Comparison of ENCODE assay signal across 9 mouse cellular contexts in genomic region chr10:79892451-79893118, GRCm38 (mm10). TPM values are rescaled to one million over a fixed set of nuclear protein-coding genes. Genes with fewer than 3 reads are reported as not detected.
DNase-seq lines count a peak whose midpoint lies in the region; ATAC-seq lines count a peak whose summit lies in the region.
"Not testable (repeated sequence)": the region's sequence is repeated elsewhere in the genome, so short reads cannot be mapped to it uniquely, and the experiment has no call there.
"Had no signal": no experiment of that assay in that cellular context is flagged by ENCODE, and none has a peak within 500 bp of the region (broad histone marks: within the 10 kb centered on the region; RNA-seq: fewer than 3 reads in every experiment).

No protein-coding gene starts in this region.

- intact Hi-C loops in gastrocnemius, postnatal 14 days (cut with DNase I; ENCODE audit: low total_unique reads), result loop anchor here (5.0 kb wide), 1 partner anchor 65 kb away; no protein-coding TSS in a partner anchor

- not testable (repeated sequence) for H3K4me3 ChIP-seq in intestine, embryonic 14.5 days (ENCODE audit: low read depth, low read length)

- ATAC-seq in intestine, embryonic 14.5 days (replicated peaks; ENCODE audit: low FRiP score, low TSS enrichment, low read depth), result not testable (repeated sequence)
- peak; percentile 89 for ATAC-seq in megakaryocyte progenitor cell, adult 5-6 weeks (replicated peaks; ENCODE audit: poor library complexity)

- not testable (repeated sequence) for H3K9ac ChIP-seq in intestine, embryonic 14.5 days (ENCODE audit: low read length)

- H3K36me3 ChIP-seq in intestine, embryonic 14.5 days (ENCODE audit: control insufficient read depth, insufficient read depth, low read length), result peaks cover 22% of the 10 kb centered on the region

- not testable (repeated sequence) for H3K27ac ChIP-seq in intestine, embryonic 14.5 days (ENCODE audit: low read depth)

- WGBS in intestine, embryonic 14.5 days, result 46% methylated on average over 22 of the region's 22 CpGs

- H3K4me2 ChIP-seq in intestine, embryonic 14.5 days (ENCODE audit: low read length), result not testable (repeated sequence)

- peak; percentile 93 for DNase-seq in ZHBTc4 (ENCODE audit: low read depth, low spot score)
- DNase-seq in cerebellum, postnatal 4 days (ENCODE audit: low spot score in 2 of 2), result peak; percentile 75 to 82
- DNase-seq in gastrocnemius, postnatal 14 days, result peak; percentile 71
- DNase-seq in intestine, embryonic 14.5 days (ENCODE audit: low spot score), result peak; percentile 93
- peak; percentile 58 to 72 for DNase-seq in left cerebral cortex, adult 8-10 months (ENCODE audit: low spot score in 2 of 2)
- peak; percentile 72 for DNase-seq in right cerebral cortex, postnatal 25 days
- peak; percentile 65 to 81 for DNase-seq in urinary bladder, postnatal 4 days (ENCODE audit: low spot score in 2 of 2)

- H3K27me3 ChIP-seq in intestine, embryonic 14.5 days (replicated peaks; ENCODE audit: control insufficient read depth, insufficient read depth, low read length), result not testable (repeated sequence)

- H3K4me1 ChIP-seq in intestine, embryonic 14.5 days (replicated peaks; ENCODE audit: control insufficient read depth, insufficient read depth, low read length), result not testable (repeated sequence)

- H3K9me3 ChIP-seq in intestine, embryonic 14.5 days (ENCODE audit: control insufficient read depth, low read length), result not testable (repeated sequence)

RNA-seq across cellular contexts. Expression of gene Cfd, which starts 1.9 kb away (rescaled TPM):
- 10 to 100 TPM in 1 of 2 experiments, 1 to 10 TPM in 1; 3.6 to 16.6 TPM for total RNA-seq in gastrocnemius, postnatal 14 days (2021)
- not detected in 2 replicates for polyA plus RNA-seq in intestine, embryonic 14.5 days (2014; fragmentation: Nextera tagmentation; extraction: Ambion mirVana)
- not detected for total RNA-seq in left cerebral cortex, adult 8-10 months (2022)
- 0.49 and 0.56 TPM in 2 replicates for total RNA-seq in megakaryocyte progenitor cell, adult 5-6 weeks (2015)
- total RNA-seq in megakaryocyte progenitor cell, adult 5-6 weeks (2017), result 1.2 TPM in 1 of 2 replicates, not detected in the other

RNA-seq across cellular contexts. Expression of gene Elane, which starts 6.5 kb away (rescaled TPM):
- not detected for total RNA-seq in gastrocnemius, postnatal 14 days (2021)
- 0.55 TPM in 1 of 2 replicates, not detected in the other for polyA plus RNA-seq in intestine, embryonic 14.5 days (2014; fragmentation: Nextera tagmentation; extraction: Ambion mirVana)
- total RNA-seq in left cerebral cortex, adult 8-10 months (2022), result not detected
- 6,143 and 8,228 TPM in 2 replicates for total RNA-seq in megakaryocyte progenitor cell, adult 5-6 weeks (2015)
- total RNA-seq in megakaryocyte progenitor cell, adult 5-6 weeks (2017), result 2,359 and 2,989 TPM in 2 replicates
- total RNA-seq: heart, postnatal 25 days had no signal

RNA-seq across cellular contexts. Expression of gene Med16, which starts 16.1 kb away (rescaled TPM):
- total RNA-seq in gastrocnemius, postnatal 14 days (2021), result 10 to 100 TPM; 37.7 to 38.1 TPM
- polyA plus RNA-seq in intestine, embryonic 14.5 days (2014; fragmentation: Nextera tagmentation; extraction: Ambion mirVana), result 42.0 and 46.3 TPM in 2 replicates
- total RNA-seq in left cerebral cortex, adult 8-10 months (2022), result 10 to 100 TPM; 51.9 to 68.0 (median 61.4) TPM
- 13.9 and 14.4 TPM in 2 replicates for total RNA-seq in megakaryocyte progenitor cell, adult 5-6 weeks (2015)
- 22.1 and 24.8 TPM in 2 replicates for total RNA-seq in megakaryocyte progenitor cell, adult 5-6 weeks (2017)

RNA-seq across cellular contexts. Expression of gene Gm26602, which starts 18.1 kb away (rescaled TPM):
- not detected for total RNA-seq in gastrocnemius, postnatal 14 days (2021)
- polyA plus RNA-seq in intestine, embryonic 14.5 days (2014; fragmentation: Nextera tagmentation; extraction: Ambion mirVana), result not detected in 2 replicates
- total RNA-seq in left cerebral cortex, adult 8-10 months (2022), result not detected
- not detected in 2 replicates for total RNA-seq in megakaryocyte progenitor cell, adult 5-6 weeks (2015)
- not detected in 2 replicates for total RNA-seq in megakaryocyte progenitor cell, adult 5-6 weeks (2017)
- total RNA-seq: heart, postnatal 25 days had no signal

RNA-seq across cellular contexts. Expression of gene Plppr3, which starts 18.2 kb away (rescaled TPM):
- under 1 TPM; 0.09 to 0.29 TPM for total RNA-seq in gastrocnemius, postnatal 14 days (2021)
- polyA plus RNA-seq in intestine, embryonic 14.5 days (2014; fragmentation: Nextera tagmentation; extraction: Ambion mirVana), result 38.8 and 46.4 TPM in 2 replicates
- 10 to 100 TPM; 49.7 to 56.0 (median 52.7) TPM for total RNA-seq in left cerebral cortex, adult 8-10 months (2022)
- total RNA-seq in megakaryocyte progenitor cell, adult 5-6 weeks (2015), result 39.0 and 41.2 TPM in 2 replicates
- total RNA-seq in megakaryocyte progenitor cell, adult 5-6 weeks (2017), result 93.9 and 96.9 TPM in 2 replicates
- total RNA-seq: heart, postnatal 25 days had no signal

Comparison
In these comparisons a context has a peak if more than half of its experiments do, and no peak if none do; other contexts are left out.
1. RNA of gene Elane, which starts 6.5 kb away (total RNA-seq): 2,359 to 8,228 TPM in megakaryocyte progenitor cell, adult 5-6 weeks; not detected in gastrocnemius, postnatal 14 days and not detected in left cerebral cortex, adult 8-10 months; every median in the first group is over 1,000 times any median in the second.
2. Peak in every context shown above with its lines, with median percentiles within 50 percentile points of each other: DNase-seq.